Mouse (Mus musculus): ENCODE results near the gene Orai3.

DNA sequence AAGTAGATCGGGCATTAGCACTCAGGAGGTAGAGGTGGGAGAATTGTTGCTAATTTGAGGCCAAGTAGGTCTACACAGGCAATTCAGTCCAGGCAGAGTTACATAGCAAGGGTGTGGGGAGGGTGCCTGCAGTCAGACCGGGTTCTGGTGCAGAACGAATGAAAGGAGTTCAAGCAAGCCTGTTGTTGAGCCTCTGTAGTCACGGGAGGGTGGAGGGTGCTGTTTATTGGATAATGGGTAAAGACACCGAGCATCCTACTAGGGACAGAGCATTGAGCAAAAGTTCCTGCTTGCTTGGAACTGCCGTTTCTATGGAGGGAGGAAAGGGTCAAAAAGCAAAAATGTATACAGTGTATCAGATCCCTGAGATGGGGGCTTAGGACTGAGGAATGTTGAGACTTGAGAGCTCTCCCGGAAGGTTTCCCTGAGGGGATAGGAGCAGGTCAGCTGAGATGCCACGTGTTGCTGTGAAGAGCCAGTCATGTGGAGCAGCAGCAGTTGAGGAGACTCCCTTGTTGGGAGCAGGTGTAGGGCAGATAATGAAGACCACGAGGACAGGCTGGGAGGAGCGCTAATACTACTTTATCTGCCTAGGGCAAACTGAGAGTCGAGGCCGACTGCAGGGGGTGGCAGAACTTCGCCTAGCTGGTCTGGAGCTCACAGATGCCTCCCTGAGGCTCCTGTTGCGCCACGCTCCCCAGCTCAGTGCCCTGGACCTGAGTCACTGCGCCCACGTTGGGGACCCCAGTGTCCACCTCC, 2.6 kb upstream of the Orai3 start:
- TF ChIP-seq CTCF (IDR thresholded peaks at IDR 0.05; ENCODE audit: low read depth, low read length) (no peak), GATA1 (IDR thresholded peaks at IDR 0.05; ENCODE audit: borderline replicate concordance, low read length) (no peak), TAL1 (conservative IDR thresholded peaks at IDR 0.05; ENCODE audit: low read depth, low read length) (peak; percentile 43), GATA2 (IDR thresholded peaks at IDR 0.05; ENCODE audit: borderline replicate concordance, low read depth, low read length) (no peak)

Measured in G1E (cell line).